13 mouse cellular contexts compared by ENCODE assay signal in the genomic region with DNA sequence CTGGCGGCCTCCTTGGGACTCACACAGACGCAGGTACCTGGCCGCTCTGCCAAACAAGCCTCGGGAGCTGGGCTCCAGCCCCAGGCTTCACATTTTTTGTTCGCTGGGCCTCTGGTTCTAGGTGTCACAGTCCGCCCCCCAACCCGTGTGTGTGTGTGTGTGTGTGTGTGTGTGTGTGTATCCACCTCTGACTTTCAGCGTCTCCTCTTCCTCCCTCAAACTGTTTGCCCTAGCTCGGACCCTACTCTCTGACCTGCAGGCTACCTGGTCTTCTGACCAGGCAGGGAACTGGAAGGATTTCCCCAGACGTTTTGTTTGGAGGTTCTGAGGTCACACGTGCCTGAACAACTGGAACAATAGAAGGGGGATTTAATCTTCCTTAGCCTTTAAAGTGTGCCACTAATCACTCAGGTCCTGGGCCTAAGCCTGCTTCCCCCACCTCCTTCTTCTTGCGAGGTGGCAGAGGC. TPM values are rescaled to one million over a fixed set of nuclear protein-coding genes. Genes with fewer than 3 reads are reported as not detected.
DNase-seq lines count a peak whose midpoint lies in the region; ATAC-seq and TF ChIP-seq lines count a peak whose summit lies in the region.
"Had no signal": no experiment of that assay in that cellular context is flagged by ENCODE, and none has a peak within 500 bp of the region (broad histone marks: within the 10 kb centered on the region; RNA-seq: fewer than 3 reads in every experiment).

No protein-coding gene starts in this region.

- no peaks in the 10 kb centered on the region for H3K36me3 ChIP-seq in heart, embryonic 11.5 days (ENCODE audit: control insufficient read depth, insufficient read depth, low read length)
- peaks cover 0 to 7% of the 10 kb centered on the region in 2 experiments; a peak in 2 of 4 replicates for H3K36me3 ChIP-seq in MEL (ENCODE audit: control insufficient read depth in 1 of 2, insufficient read depth in 2 of 2, low read length in 2 of 2)
- H3K36me3 ChIP-seq in limb, embryonic 13.5 days, result no peaks in the 10 kb centered on the region

- H3K4me2 ChIP-seq in heart, embryonic 11.5 days, result peak overlapping the region; percentile 14; the same call in 1 of the 2 replicates
- H3K4me2 ChIP-seq in limb, embryonic 13.5 days (replicated peaks), result peak overlapping the region; percentile 88; the same call in 1 of the 2 replicates

- ATAC-seq in heart, embryonic 11.5 days (replicated peaks; ENCODE audit: insufficient number of reproducible peaks, low FRiP score, low TSS enrichment), result no peak
- ATAC-seq in limb, embryonic 13.5 days (ENCODE audit: low FRiP score, low read depth), result no peak
- ATAC-seq: inflammation-experienced regulatory T-cells, adult 6 months had no signal

- H3K4me1 ChIP-seq in heart, embryonic 11.5 days (ENCODE audit: control insufficient read depth, insufficient read depth, low read length), result peaks cover 16% of the 10 kb centered on the region
- peaks cover 3% of the 10 kb centered on the region in 2 experiments; a peak in 2 of 4 replicates for H3K4me1 ChIP-seq in MEL (ENCODE audit: control insufficient read depth in 1 of 2, insufficient read depth in 2 of 2, low read length in 2 of 2)
- no peaks in the 10 kb centered on the region for H3K4me1 ChIP-seq in embryonic fibroblast, embryonic 13.5 days (ENCODE audit: control insufficient read depth, insufficient read depth, low read length)
- H3K4me1 ChIP-seq in limb, embryonic 13.5 days, result peaks cover 21% of the 10 kb centered on the region

- H3K9ac ChIP-seq in heart, embryonic 11.5 days (ENCODE audit: low read depth, low read length), result no peak overlapping the region
- peak overlapping the region; percentile 90; the same call in 1 of the 2 replicates for H3K9ac ChIP-seq in MEL (ENCODE audit: control insufficient read depth, low read depth, low read length, poor library complexity, severe bottlenecking)
- H3K9ac ChIP-seq in limb, embryonic 13.5 days, result no peak overlapping the region

- H3K27me3 ChIP-seq in heart, embryonic 11.5 days (ENCODE audit: control insufficient read depth, insufficient read depth, low read length), result peaks cover 92% of the 10 kb centered on the region
- no peaks in the 10 kb centered on the region for H3K27me3 ChIP-seq in MEL (ENCODE audit: control insufficient read depth in 1 of 2, insufficient read depth in 2 of 2, low read length in 2 of 2)
- peaks cover 96% of the 10 kb centered on the region for H3K27me3 ChIP-seq in limb, embryonic 13.5 days

- peaks cover 6% of the 10 kb centered on the region; the same call in 1 of the 2 replicates for H3K79me2 ChIP-seq in MEL (ENCODE audit: control insufficient read depth, insufficient read depth, low read length, poor library complexity)

- DNase-seq in heart, adult 9 months (ENCODE audit: low spot score in 2 of 2), result no peak
- no peak for DNase-seq in MEL (ENCODE audit: low read depth, low spot score)
- no peak for DNase-seq in MN1 (ENCODE audit: low spot score)
- no peak for DNase-seq in cerebellum, adult 11 months
- DNase-seq in kidney, postnatal 10 days, result no peak
- DNase-seq: gastrocnemius, postnatal 36 days; lung, postnatal 10 days; right cerebral cortex, postnatal 14 days had no signal

- H3K9me3 ChIP-seq in heart, embryonic 11.5 days (replicated peaks; ENCODE audit: control insufficient read depth, low read length), result no peaks in the 10 kb centered on the region
- H3K9me3 ChIP-seq in MEL (replicated peaks; ENCODE audit: insufficient read depth, low read length), result no peaks in the 10 kb centered on the region
- no peaks in the 10 kb centered on the region for H3K9me3 ChIP-seq in limb, embryonic 13.5 days

- no peak for TF ChIP-seq CTCF in MEL (IDR thresholded peaks at IDR 0.05 in 2 of 3, conservative IDR thresholded peaks at IDR 0.05 in 1 of 3; ENCODE audit: control insufficient read depth in 1 of 3, insufficient read depth in 1 of 3, low read depth in 2 of 3, low read length in 3 of 3, poor library complexity in 1 of 3, severe bottlenecking in 1 of 3)
- TF ChIP-seq CTCF in embryonic fibroblast, embryonic 13.5 days (IDR thresholded peaks at IDR 0.05; ENCODE audit: borderline replicate concordance, insufficient read depth, low read length), result no peak

- TF ChIP-seq EP300 in MEL (IDR thresholded peaks at IDR 0.05; ENCODE audit: low read depth in 1 of 2, low read length in 2 of 2), result no peak

- TF ChIP-seq POLR2A in MEL (IDR thresholded peaks at IDR 0.05; ENCODE audit: control insufficient read depth in 1 of 2, insufficient read depth in 1 of 2, low read depth in 1 of 2, low read length in 2 of 2, poor library complexity in 1 of 2), result no peak
- TF ChIP-seq POLR2A in embryonic fibroblast, embryonic 13.5 days (IDR thresholded peaks at IDR 0.05; ENCODE audit: low read depth, low read length), result no peak

- H3K4me3 ChIP-seq in heart, embryonic 11.5 days (ENCODE audit: low read depth, low read length), result peak overlapping the region; percentile 55
- H3K4me3 ChIP-seq in MEL (ENCODE audit: control insufficient read depth in 1 of 2, insufficient read depth in 1 of 2, low read depth in 2 of 2, low read length in 2 of 2), result peak overlapping the region; percentile 87 to 93; a peak in 3 of 4 replicates
- H3K4me3 ChIP-seq in embryonic fibroblast, embryonic 13.5 days (ENCODE audit: insufficient read depth, low read length), result peak overlapping the region; percentile 46; the same call in 1 of the 2 replicates
- peak overlapping the region; percentile 52 for H3K4me3 ChIP-seq in limb, embryonic 13.5 days
- H3K4me3 ChIP-seq: erythroblast, embryonic 14.5 days had no signal

- WGBS in heart, embryonic 11.5 days (ENCODE audit: insufficient replicate concordance), result 0% methylated on average over 12 of the region's 12 CpGs
- under 1% methylated on average over 12 of the region's 12 CpGs for WGBS in limb, embryonic 13.5 days

- H3K27ac ChIP-seq in heart, embryonic 11.5 days (ENCODE audit: low read depth, low read length), result no peak overlapping the region
- H3K27ac ChIP-seq in MEL (ENCODE audit: control insufficient read depth, low read depth, low read length), result no peak overlapping the region
- H3K27ac ChIP-seq in embryonic fibroblast, embryonic 13.5 days (ENCODE audit: insufficient read depth, low read length), result no peak overlapping the region
- no peak overlapping the region for H3K27ac ChIP-seq in limb, embryonic 13.5 days

- TF ChIP-seq RAD21 in MEL (IDR thresholded peaks at IDR 0.05; ENCODE audit: low read depth, low read length), result no peak

TF ChIP-seq in MEL, 35 proteins besides CTCF, POLR2A, EP300 and RAD21:
- no peak for TF ChIP-seq MYC (IDR thresholded peaks at IDR 0.05; ENCODE audit: low read depth, low read length)
- TF ChIP-seq MAFK (IDR thresholded peaks at IDR 0.05; ENCODE audit: borderline replicate concordance, low read depth, low read length), result no peak
- no peak for TF ChIP-seq RCOR1 (IDR thresholded peaks at IDR 0.05; ENCODE audit: low read depth, low read length)
- no peak for TF ChIP-seq GABPA (IDR thresholded peaks at IDR 0.05; ENCODE audit: low read depth, low read length)
- TF ChIP-seq ETS1 (IDR thresholded peaks at IDR 0.05; ENCODE audit: low read depth, low read length), result no peak
- no peak for TF ChIP-seq TCF12 (IDR thresholded peaks at IDR 0.05; ENCODE audit: low read depth, low read length)
- no peak for TF ChIP-seq MAZ (IDR thresholded peaks at IDR 0.05; ENCODE audit: low read depth, low read length)
- no peak for TF ChIP-seq TAL1 (IDR thresholded peaks at IDR 0.05; ENCODE audit: low read length)
- no peak for TF ChIP-seq USF2 (IDR thresholded peaks at IDR 0.05; ENCODE audit: borderline replicate concordance in 1 of 2, insufficient read depth in 1 of 2, low read depth in 1 of 2, low read length in 2 of 2)

RNA-seq across cellular contexts. Expression of a gene that starts 3.2 kb away (rescaled TPM):
- 1.0 and 2.1 TPM in 2 replicates for polyA plus RNA-seq in heart, embryonic 11.5 days (2014; fragmentation: Nextera tagmentation; extraction: Ambion mirVana)
- 3.4 and 3.7 TPM in 2 replicates for total RNA-seq in MEL (2012; rRNA removed)
- polyA plus RNA-seq in MEL (2012; ENCODE audit: insufficient read depth in 1 of 2, insufficient read length in 2 of 2, low read depth in 1 of 2, low replicate concordance in 2 of 2, missing spikeins in 1 of 2), result 10 to 100 TPM in 1 of 2 experiments, not detected in 1; 11.8 TPM
- 1.9 and 2.0 TPM in 2 replicates for polyA plus RNA-seq in embryonic fibroblast, embryonic 13.5 days (2011; ENCODE audit: insufficient read length, low read depth, missing spikeins)
- polyA plus RNA-seq in limb, embryonic 13.5 days (2015; fragmentation: Nextera tagmentation; extraction: Ambion mirVana), result 5.3 and 6.0 TPM in 2 replicates
- total RNA-seq: gastrocnemius, postnatal 36 days had no signal
- polyA plus RNA-seq: inflammation-experienced regulatory T-cells, adult 6 months had no signal

RNA-seq across cellular contexts. Expression of a gene that starts 15.4 kb away (rescaled TPM):
- 0.65 and 1.3 TPM in 2 replicates for polyA plus RNA-seq in heart, embryonic 11.5 days (2014; fragmentation: Nextera tagmentation; extraction: Ambion mirVana)
- total RNA-seq in MEL (2012; rRNA removed), result not detected in 2 replicates
- polyA plus RNA-seq in MEL (2012; ENCODE audit: insufficient read depth in 1 of 2, insufficient read length in 2 of 2, low read depth in 1 of 2, low replicate concordance in 2 of 2, missing spikeins in 1 of 2), result not detected
- 2.4 and 3.2 TPM in 2 replicates for polyA plus RNA-seq in embryonic fibroblast, embryonic 13.5 days (2011; ENCODE audit: insufficient read length, low read depth, missing spikeins)
- 3.7 and 4.4 TPM in 2 replicates for polyA plus RNA-seq in limb, embryonic 13.5 days (2015; fragmentation: Nextera tagmentation; extraction: Ambion mirVana)
- total RNA-seq: gastrocnemius, postnatal 36 days had no signal
- polyA plus RNA-seq: inflammation-experienced regulatory T-cells, adult 6 months had no signal
